Mouse (Mus musculus): Measurements from ENCODE around the gene Rhbdd1.
A peak's percentile ranks its signal among the peaks of the same experiment; 100 is the strongest.

Rhbdd1 gene

GRCm38 (mm10) chr1:82291930-82292712, 24.1 kb upstream of the Rhbdd1 start:
- DNase-seq = no peak

GRCm38 (mm10) chr1:82292771-82293170, 23.5 kb upstream of the Rhbdd1 start:
- peak; percentile 77 for DNase-seq

- DNase-seq = peak; percentile 28
Observed at GRCm38 (mm10) chr1:82294102-82294501, 22.1 kb upstream of the Rhbdd1 start.

- no peak for DNase-seq
Observed at GRCm38 (mm10) chr1:82298586-82298985, 17.7 kb upstream of the Rhbdd1 start.

GRCm38 (mm10) chr1:82304483-82304882, 11.8 kb upstream of the Rhbdd1 start:
- no peak for DNase-seq

- peak; percentile 41 for DNase-seq
Observed at GRCm38 (mm10) chr1:82316746-82317126, 484 bp downstream of the Rhbdd1 start.

GRCm38 (mm10) chr1:82320456-82320855, 4.2 kb downstream of the Rhbdd1 start:
- DNase-seq = peak; percentile 65

GRCm38 (mm10) chr1:82320864-82321263, 4.6 kb downstream of the Rhbdd1 start:
- no peak for DNase-seq

GRCm38 (mm10) chr1:82321441-82321840, 5.2 kb downstream of the Rhbdd1 start:
- no peak for DNase-seq

- no peak for DNase-seq
Observed at GRCm38 (mm10) chr1:82324131-82324785, 8.0 kb downstream of the Rhbdd1 start.

- DNase-seq = no peak
Observed at GRCm38 (mm10) chr1:82326120-82326519, 9.9 kb downstream of the Rhbdd1 start.

- no peak for DNase-seq
Observed at GRCm38 (mm10) chr1:82328033-82328775, 12.0 kb downstream of the Rhbdd1 start.

- DNase-seq = no peak
Observed at GRCm38 (mm10) chr1:82329237-82329953, 13.1 kb downstream of the Rhbdd1 start.

GRCm38 (mm10) chr1:82329954-82330247, 13.6 kb downstream of the Rhbdd1 start:
- DNase-seq = no peak

- no peak for DNase-seq
Observed at GRCm38 (mm10) chr1:82334506-82334905, 18.3 kb downstream of the Rhbdd1 start.

GRCm38 (mm10) chr1:82353089-82353488, 36.8 kb downstream of the Rhbdd1 start:
- no peak for DNase-seq

GRCm38 (mm10) chr1:82353755-82354154, 37.5 kb downstream of the Rhbdd1 start:
- no peak for DNase-seq

- DNase-seq = peak; percentile 5
Observed at GRCm38 (mm10) chr1:82358871-82359647, 42.8 kb downstream of the Rhbdd1 start.

GRCm38 (mm10) chr1:82359648-82360026, 43.4 kb downstream of the Rhbdd1 start:
- DNase-seq = no peak

GRCm38 (mm10) chr1:82361240-82361639, 45.0 kb downstream of the Rhbdd1 start:
- DNase-seq = no peak

GRCm38 (mm10) chr1:82362165-82362564, 45.9 kb downstream of the Rhbdd1 start:
- DNase-seq = peak; percentile 12

- DNase-seq = no peak
Observed at GRCm38 (mm10) chr1:82364047-82364446, 47.8 kb downstream of the Rhbdd1 start.

Measured in layer of hippocampus, adult 9-11 months (tissue).